Mouse (Mus musculus) G1E (cell line): ENCODE measurements around the gene Chek1.

ENCODE experiments used
- CTCF ChIP-seq: IDR thresholded peaks from 2 replicates; pipeline ENCODE4 v1.5.1; 2012; ENCODE audit warnings: low read depth, low read length, inconsistent platforms, mixed read lengths
- GATA1 ChIP-seq: IDR thresholded peaks from 2 replicates; pipeline ENCODE4 v1.6.1; 2012; ENCODE audit warnings: borderline replicate concordance, low read length, inconsistent platforms, mixed read lengths
- POLR2AphosphoS5 ChIP-seq: IDR thresholded peaks from 2 replicates; pipeline ENCODE4 v1.6.1; 2012; ENCODE audit warnings: low read depth, low read length, inconsistent platforms; ENCODE audit not compliant: insufficient replicate concordance

- TF ChIP-seq CTCF (no peak), GATA1 (no peak), POLR2AphosphoS5 (no peak)
Measured at GRCm38 (mm10) chr9:36767203-36768143, 40.6 kb upstream of the Chek1 start, which contains the start of gene Stt3a.
